Mouse (Mus musculus): ENCODE measurements at regions not wholly inside any gene's neighbourhood (a gene's known extent, or its start where the extent isn't known, plus 50 kb on each side); places are given as distances from the start of the nearest gene placed in this dataset.
A peak's percentile ranks its signal among the peaks of the same experiment; 100 is the strongest.

DNA sequence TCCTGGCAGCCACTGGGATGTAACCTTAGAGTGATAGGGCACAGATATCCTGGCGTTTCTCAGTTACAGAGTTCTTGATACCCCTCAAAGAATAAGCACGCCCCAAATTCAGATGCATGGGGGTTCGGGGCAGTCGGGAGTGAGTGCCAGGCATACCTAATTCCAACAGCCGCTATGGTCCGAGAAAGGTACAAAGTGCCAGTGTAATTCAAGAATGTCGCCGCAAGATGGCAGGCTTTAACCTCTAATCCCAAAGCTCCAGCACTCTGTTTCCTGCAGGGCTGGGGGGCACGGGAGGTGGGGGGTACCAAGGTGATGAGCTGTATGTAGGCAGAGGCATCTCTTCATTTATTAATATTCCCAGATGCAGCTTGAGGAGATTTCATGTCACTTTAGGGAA, 138.1 kb upstream of the Gm6657 start:
- TF ChIP-seq CTCF (IDR thresholded peaks at IDR 0.05; ENCODE audit: extremely low read depth, insufficient read length, insufficient replicate concordance, low read depth, low read length) = peak; percentile 82; the same call in 1 of the 2 replicates
- no peak for TF ChIP-seq POLR2A (IDR thresholded peaks at IDR 0.05; ENCODE audit: low read depth, low read length)

Measured in small intestine, adult 2 months (tissue).